Comparison of ENCODE assay signal across 10 mouse cellular contexts in genomic region chr17:45601325-45601724, GRCm38 (mm10). TPM values are rescaled to one million over a fixed set of nuclear protein-coding genes. Genes with fewer than 3 reads are reported as not detected.
DNase-seq lines count a peak whose midpoint lies in the region; ATAC-seq and TF ChIP-seq lines count a peak whose summit lies in the region.
"Had no signal": no experiment of that assay in that cellular context is flagged by ENCODE, and none has a peak within 500 bp of the region (broad histone marks: within the 10 kb centered on the region; RNA-seq: fewer than 3 reads in every experiment).

No protein-coding gene starts in this region.

- TF ChIP-seq CTCF in E14TG2a.4 (conservative IDR thresholded peaks at IDR 0.05; ENCODE audit: low read length), result no peak
- TF ChIP-seq CTCF in G1E (IDR thresholded peaks at IDR 0.05; ENCODE audit: low read depth, low read length), result no peak

- H3K9ac ChIP-seq in hindbrain, embryonic 14.5 days, result 0 out of 2 replicates have a peak overlapping the region, but pooled peaks have one; percentile 17
- H3K9ac ChIP-seq in hindbrain, embryonic 13.5 days, result no peak overlapping the region
- no peak overlapping the region for H3K9ac ChIP-seq in limb, embryonic 15.5 days
- H3K9ac ChIP-seq: embryonic facial prominence, embryonic 12.5 days had no signal

- H3K36me3 ChIP-seq in hindbrain, embryonic 14.5 days (replicated peaks; ENCODE audit: control insufficient read depth, insufficient read depth), result no peaks in the 10 kb centered on the region
- no peaks in the 10 kb centered on the region for H3K36me3 ChIP-seq in hindbrain, embryonic 13.5 days
- H3K36me3 ChIP-seq in E14TG2a.4 (ENCODE audit: insufficient read depth, low read length) (peaks cover 24% of the 10 kb centered on the region), G1E (replicated peaks) (no peaks in the 10 kb centered on the region)
- no peaks in the 10 kb centered on the region for H3K36me3 ChIP-seq in limb, embryonic 15.5 days
- H3K36me3 ChIP-seq: embryonic facial prominence, embryonic 12.5 days had no signal

- H3K4me1 ChIP-seq in hindbrain, embryonic 14.5 days (replicated peaks; ENCODE audit: control insufficient read depth, insufficient read depth, low read length), result peaks cover 8% of the 10 kb centered on the region
- H3K4me1 ChIP-seq in hindbrain, embryonic 13.5 days (replicated peaks), result peaks cover 30% of the 10 kb centered on the region
- H3K4me1 ChIP-seq in E14TG2a.4 (replicated peaks; ENCODE audit: low read depth, low read length), result peaks cover 83% of the 10 kb centered on the region
- peaks cover 59% of the 10 kb centered on the region for H3K4me1 ChIP-seq in G1E (ENCODE audit: insufficient read depth, low read depth, low read length)
- H3K4me1 ChIP-seq in limb, embryonic 15.5 days, result peaks cover 29% of the 10 kb centered on the region

- no peak for DNase-seq in hindbrain, embryonic 14.5 days (ENCODE audit: low spot score)
- DNase-seq in G1E (ENCODE audit: low spot score), result no peak
- DNase-seq in gastrocnemius, adult 8-10 months (ENCODE audit: low spot score in 2 of 2), result no peak

- no peak overlapping the region for H3K27ac ChIP-seq in hindbrain, embryonic 14.5 days
- H3K27ac ChIP-seq in hindbrain, embryonic 13.5 days, result no peak overlapping the region
- 0 out of 2 replicates have a peak overlapping the region, but pooled peaks have one; percentile 38 for H3K27ac ChIP-seq in limb, embryonic 15.5 days
- H3K27ac ChIP-seq: embryonic facial prominence, embryonic 12.5 days had no signal

- peaks cover 32% of the 10 kb centered on the region for H3K27me3 ChIP-seq in hindbrain, embryonic 14.5 days (ENCODE audit: control insufficient read depth, insufficient read depth, low read length)
- peaks cover 39% of the 10 kb centered on the region for H3K27me3 ChIP-seq in hindbrain, embryonic 13.5 days
- no peaks in the 10 kb centered on the region for H3K27me3 ChIP-seq in E14TG2a.4 (ENCODE audit: insufficient read depth, low read length)
- H3K27me3 ChIP-seq in G1E (ENCODE audit: insufficient read depth, low read length), result peaks cover 15% of the 10 kb centered on the region
- H3K27me3 ChIP-seq in limb, embryonic 15.5 days, result peaks cover 29% of the 10 kb centered on the region

- 13% methylated on average over 22 of the region's 22 CpGs for WGBS in hindbrain, embryonic 14.5 days
- 13% methylated on average over 22 of the region's 22 CpGs for WGBS in hindbrain, embryonic 13.5 days
- 19% methylated on average over 22 of the region's 22 CpGs for WGBS in limb, embryonic 15.5 days

- no peak overlapping the region for H3K4me3 ChIP-seq in hindbrain, embryonic 14.5 days (replicated peaks; ENCODE audit: low read length)
- H3K4me3 ChIP-seq in hindbrain, embryonic 13.5 days, result no peak overlapping the region
- H3K4me3 ChIP-seq in E14TG2a.4 (replicated peaks; ENCODE audit: low read length), result peak overlapping the region; percentile 93
- H3K4me3 ChIP-seq in G1E (ENCODE audit: low read depth, low read length), result peak overlapping the region; percentile 45; the same call in 1 of the 2 replicates
- H3K4me3 ChIP-seq in limb, embryonic 15.5 days, result peak overlapping the region; percentile 4; the same call in 1 of the 2 replicates
- H3K4me3 ChIP-seq: embryonic facial prominence, embryonic 12.5 days had no signal

- ATAC-seq in hindbrain, embryonic 14.5 days (ENCODE audit: low FRiP score), result no peak
- no peak for ATAC-seq in hindbrain, embryonic 13.5 days (ENCODE audit: low FRiP score)
- ATAC-seq in G1E (ENCODE audit: extremely low read depth, insufficient number of reproducible peaks, low FRiP score, poor library complexity, severe bottlenecking), result no peak
- no peak for ATAC-seq in limb, embryonic 15.5 days (ENCODE audit: insufficient number of reproducible peaks, low FRiP score, low TSS enrichment, low read depth)
- no peak for ATAC-seq in cerebellum, adult (ENCODE audit: insufficient number of reproducible peaks, low FRiP score, low TSS enrichment)

- no peaks in the 10 kb centered on the region for H3K9me3 ChIP-seq in hindbrain, embryonic 14.5 days (ENCODE audit: control insufficient read depth, low read length)
- no peaks in the 10 kb centered on the region for H3K9me3 ChIP-seq in hindbrain, embryonic 13.5 days
- H3K9me3 ChIP-seq in E14TG2a.4 (ENCODE audit: low read length), result no peaks in the 10 kb centered on the region
- H3K9me3 ChIP-seq in G1E (replicated peaks), result no peaks in the 10 kb centered on the region
- no peaks in the 10 kb centered on the region for H3K9me3 ChIP-seq in limb, embryonic 15.5 days
- H3K9me3 ChIP-seq: embryonic facial prominence, embryonic 12.5 days had no signal

- no peak overlapping the region for H3K4me2 ChIP-seq in hindbrain, embryonic 14.5 days (replicated peaks)
- H3K4me2 ChIP-seq in hindbrain, embryonic 13.5 days, result no peak overlapping the region
- H3K4me2 ChIP-seq in limb, embryonic 15.5 days, result no peak overlapping the region
- H3K4me2 ChIP-seq: embryonic facial prominence, embryonic 12.5 days had no signal

RNA-seq across cellular contexts. Expression of gene Mymx, which starts 0.6 kb away (rescaled TPM):
- not detected in 2 replicates for polyA plus RNA-seq in hindbrain, embryonic 14.5 days (2014; fragmentation: Nextera tagmentation; extraction: Ambion mirVana)
- 0.47 and 0.67 TPM in 2 replicates for polyA plus RNA-seq in hindbrain, embryonic 13.5 days (2015; fragmentation: Nextera tagmentation; extraction: Ambion mirVana)
- total RNA-seq in G1E (2014; fragmentation: Nextera tagmentation) (not detected in 2 replicates), G1E (2017) (not detected in 2 replicates)
- polyA plus RNA-seq in G1E (2012), result not detected in 2 replicates
- polyA plus RNA-seq in limb, embryonic 15.5 days (2015; fragmentation: Nextera tagmentation; extraction: Ambion mirVana), result 22.9 and 39.7 TPM in 2 replicates
- not detected for total RNA-seq in gastrocnemius, adult 8-10 months (2022)
- total RNA-seq: left cerebral cortex, postnatal 25 days had no signal
- polyA plus RNA-seq: gonadal fat pad, adult 2 months had no signal

RNA-seq across cellular contexts. Expression of gene Slc29a1, which starts 1.9 kb away (rescaled TPM):
- 41.5 and 42.7 TPM in 2 replicates for polyA plus RNA-seq in hindbrain, embryonic 14.5 days (2014; fragmentation: Nextera tagmentation; extraction: Ambion mirVana)
- 33.7 and 38.2 TPM in 2 replicates for polyA plus RNA-seq in hindbrain, embryonic 13.5 days (2015; fragmentation: Nextera tagmentation; extraction: Ambion mirVana)
- total RNA-seq in G1E (2014; fragmentation: Nextera tagmentation), result 107 and 116 TPM in 2 replicates
- 93.5 and 118 TPM in 2 replicates for total RNA-seq in G1E (2017)
- 143 and 207 TPM in 2 replicates for polyA plus RNA-seq in G1E (2012)
- polyA plus RNA-seq in limb, embryonic 15.5 days (2015; fragmentation: Nextera tagmentation; extraction: Ambion mirVana), result 120 and 140 TPM in 2 replicates
- 10 to 100 TPM; 26.6 to 31.2 (median 27.2) TPM for total RNA-seq in gastrocnemius, adult 8-10 months (2022)

RNA-seq across cellular contexts. Expression of gene Hsp90ab1, which starts 28.3 kb away (rescaled TPM):
- 1,324 and 1,355 TPM in 2 replicates for polyA plus RNA-seq in hindbrain, embryonic 14.5 days (2014; fragmentation: Nextera tagmentation; extraction: Ambion mirVana)
- polyA plus RNA-seq in hindbrain, embryonic 13.5 days (2015; fragmentation: Nextera tagmentation; extraction: Ambion mirVana), result 1,593 and 1,619 TPM in 2 replicates
- 1,427 and 1,464 TPM in 2 replicates for total RNA-seq in G1E (2014; fragmentation: Nextera tagmentation)
- 1,152 and 1,547 TPM in 2 replicates for total RNA-seq in G1E (2017)
- 681 and 1,104 TPM in 2 replicates for polyA plus RNA-seq in G1E (2012)
- 1,467 and 1,497 TPM in 2 replicates for polyA plus RNA-seq in limb, embryonic 15.5 days (2015; fragmentation: Nextera tagmentation; extraction: Ambion mirVana)
- 1,000 to 10,000 TPM; 1,140 to 1,362 (median 1,203) TPM for total RNA-seq in gastrocnemius, adult 8-10 months (2022)

RNA-seq across cellular contexts. Expression of gene Slc35b2, which starts 37.7 kb away (rescaled TPM):
- polyA plus RNA-seq in hindbrain, embryonic 14.5 days (2014; fragmentation: Nextera tagmentation; extraction: Ambion mirVana), result 83.1 and 84.2 TPM in 2 replicates
- polyA plus RNA-seq in hindbrain, embryonic 13.5 days (2015; fragmentation: Nextera tagmentation; extraction: Ambion mirVana), result 86.5 and 91.1 TPM in 2 replicates
- total RNA-seq in G1E (2014; fragmentation: Nextera tagmentation) (46.5 and 60.9 TPM in 2 replicates), G1E (2017) (65.9 and 77.1 TPM in 2 replicates)
- polyA plus RNA-seq in G1E (2012), result 24.6 and 24.9 TPM in 2 replicates
- 139 and 142 TPM in 2 replicates for polyA plus RNA-seq in limb, embryonic 15.5 days (2015; fragmentation: Nextera tagmentation; extraction: Ambion mirVana)
- 10 to 100 TPM; 17.2 to 22.9 (median 19.8) TPM for total RNA-seq in gastrocnemius, adult 8-10 months (2022)

RNA-seq across cellular contexts. Expression of gene Nfkbie, which starts 45.8 kb away (rescaled TPM):
- polyA plus RNA-seq in hindbrain, embryonic 14.5 days (2014; fragmentation: Nextera tagmentation; extraction: Ambion mirVana), result 4.3 and 4.7 TPM in 2 replicates
- polyA plus RNA-seq in hindbrain, embryonic 13.5 days (2015; fragmentation: Nextera tagmentation; extraction: Ambion mirVana), result 5.6 and 6.5 TPM in 2 replicates
- 5.1 and 5.9 TPM in 2 replicates for total RNA-seq in G1E (2014; fragmentation: Nextera tagmentation)
- 11.0 and 11.1 TPM in 2 replicates for total RNA-seq in G1E (2017)
- 8.6 and 9.2 TPM in 2 replicates for polyA plus RNA-seq in G1E (2012)
- polyA plus RNA-seq in limb, embryonic 15.5 days (2015; fragmentation: Nextera tagmentation; extraction: Ambion mirVana), result 5.9 and 6.1 TPM in 2 replicates
- under 1 TPM; 0.27 to 0.56 (median 0.34) TPM for total RNA-seq in gastrocnemius, adult 8-10 months (2022)

Comparison
In these comparisons a context has a peak if more than half of its experiments do, and no peak if none do; other contexts are left out.
1. H3K4me3 ChIP-seq: peak in E14TG2a.4 (single experiment), G1E (single experiment) and limb, embryonic 15.5 days (single experiment); none in hindbrain, embryonic 14.5 days (single experiment) and hindbrain, embryonic 13.5 days (single experiment).
2. RNA of gene Mymx, which starts 0.6 kb away (polyA plus RNA-seq): 22.9 to 39.7 TPM in limb, embryonic 15.5 days; 0.47 to 0.67 TPM in hindbrain, embryonic 13.5 days, not detected in hindbrain, embryonic 14.5 days and not detected in G1E; every median in the first group is over 10 times any median in the second.